Mouse (Mus musculus) lung, postnatal 0 days (tissue): ENCODE measurements around the gene Gpr25. TPM values are rescaled to one million over a fixed set of nuclear protein-coding genes. Genes with fewer than 3 reads are reported as not detected.

ENCODE experiments used
- ATAC-seq: fragments of 200-750 bp; cut with Nextera tagmentation; 2 replicates; pipeline ENCODE4 v1.8.0; 2017; ENCODE audit warnings: moderate library complexity
- DNase-seq: peaks from one replicate; pipeline ENCODE4 v3.0.0-alpha.2; 2016; ENCODE audit warnings: low spot score
- H3K27ac ChIP-seq: fragments of 300-500 bp; sonication (generic); 2 replicates; pipeline ENCODE4 v1.5.1; 2014; ENCODE audit warnings: antibody characterized with exemption, mild to moderate bottlenecking, low read length, mixed read lengths
- H3K27me3 ChIP-seq: fragments of 300-500 bp; sonication (generic); replicated peaks from 2 replicates; pipeline ENCODE4 v1.6.1; 2014; ENCODE audit warnings: low read length, mixed read lengths; ENCODE audit not compliant: insufficient read depth
- H3K36me3 ChIP-seq: fragments of 300-500 bp; sonication (generic); 2 replicates; pipeline ENCODE4 v1.6.1; 2014; ENCODE audit warnings: low read length, mixed read lengths; ENCODE audit not compliant: insufficient read depth
- H3K4me1 ChIP-seq: fragments of 300-500 bp; sonication (generic); 2 replicates; pipeline ENCODE4 v1.6.1; 2014; ENCODE audit warnings: antibody characterized with exemption, low read depth, low read length, mixed read lengths; ENCODE audit not compliant: insufficient read depth
- H3K4me2 ChIP-seq: fragments of 300-500 bp; sonication (generic); replicated peaks from 2 replicates; pipeline ENCODE4 v1.6.1; 2014; ENCODE audit warnings: low read depth, mild to moderate bottlenecking, low read length, moderate library complexity, mixed read lengths
- H3K4me3 ChIP-seq: fragments of 300-500 bp; sonication (generic); 2 replicates; pipeline ENCODE4 v1.5.1; 2014; ENCODE audit warnings: low read depth, low read length
- H3K9ac ChIP-seq: fragments of 300-500 bp; sonication (generic); replicated peaks from 2 replicates; pipeline ENCODE4 v1.6.1; 2014; ENCODE audit warnings: low read depth, mild to moderate bottlenecking
- H3K9me3 ChIP-seq: fragments of 300-500 bp; sonication (generic); 2 replicates; pipeline ENCODE4 v1.6.1; 2016; ENCODE audit warnings: low read length, mixed read lengths
- CTCF ChIP-seq: IDR thresholded peaks from 2 replicates; pipeline ENCODE4 v1.5.1; 2016; ENCODE audit warnings: antibody characterized with exemption, mild to moderate bottlenecking
- EP300 ChIP-seq: IDR thresholded peaks from 2 replicates; pipeline ENCODE4 v1.6.1; 2016; ENCODE audit warnings: antibody characterized with exemption, mild to moderate bottlenecking, control low read depth
- WGBS: fragments of 180-500 bp; shearing (Covaris S2); extraction: QIAGEN DNeasy Blood & Tissue Kit; methylation state at CpG from one replicate; pipeline ENCODE4 v1.1.7; 2014; 5-methylcytosine and 5-hydroxymethylcytosine counted together
- polyA plus RNA-seq: library from polyadenylated mRNA; unstranded; fragments of >200 nt; fragmentation: Nextera tagmentation; extraction: Ambion mirVana; gene quantifications from 2 replicates; pipeline ENCODE4 v1.2.1, GENCODE M21; 2015

Gene Gpr25
- polyA plus RNA-seq, 1 experiment from 2014 or later: not detected

DNA sequence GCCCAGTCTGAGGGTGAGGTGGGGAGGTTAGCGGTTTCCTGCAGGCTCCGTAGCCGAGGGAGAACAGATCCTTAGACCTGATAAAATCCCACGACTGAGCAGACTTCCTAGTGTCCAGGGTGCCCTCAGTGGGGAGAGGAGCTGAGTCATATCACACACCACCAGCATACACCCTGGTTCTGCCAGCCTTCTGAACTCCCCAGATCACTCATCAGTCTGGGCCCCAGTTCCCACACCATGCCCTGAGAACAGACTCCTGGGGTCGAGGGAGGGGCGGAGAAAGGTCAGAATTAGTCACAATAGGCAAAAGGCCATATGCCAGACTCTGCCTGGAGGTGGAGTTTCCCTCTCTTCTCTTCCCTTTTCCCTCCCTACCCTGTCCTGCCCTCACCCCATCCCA lies 5.5 kb downstream of the Gpr25 start:
- Histone ChIP-seq H3K27ac (no peak overlapping the region), H3K4me2 (no peak overlapping the region), H3K9ac (no peak overlapping the region), H3K4me3 (no peak overlapping the region), H3K27me3 (peaks cover 21% of the 10 kb centered on the region), H3K4me1 (peaks cover 5% of the 10 kb centered on the region), H3K36me3 (no peaks in the 10 kb centered on the region), H3K9me3 (no peaks in the 10 kb centered on the region)
- DNase-seq: no peak
- 40% methylated on average over 6 of the region's 6 CpGs for WGBS
- ATAC-seq: no peak
- TF ChIP-seq CTCF (no peak), EP300 (no peak)

DNA sequence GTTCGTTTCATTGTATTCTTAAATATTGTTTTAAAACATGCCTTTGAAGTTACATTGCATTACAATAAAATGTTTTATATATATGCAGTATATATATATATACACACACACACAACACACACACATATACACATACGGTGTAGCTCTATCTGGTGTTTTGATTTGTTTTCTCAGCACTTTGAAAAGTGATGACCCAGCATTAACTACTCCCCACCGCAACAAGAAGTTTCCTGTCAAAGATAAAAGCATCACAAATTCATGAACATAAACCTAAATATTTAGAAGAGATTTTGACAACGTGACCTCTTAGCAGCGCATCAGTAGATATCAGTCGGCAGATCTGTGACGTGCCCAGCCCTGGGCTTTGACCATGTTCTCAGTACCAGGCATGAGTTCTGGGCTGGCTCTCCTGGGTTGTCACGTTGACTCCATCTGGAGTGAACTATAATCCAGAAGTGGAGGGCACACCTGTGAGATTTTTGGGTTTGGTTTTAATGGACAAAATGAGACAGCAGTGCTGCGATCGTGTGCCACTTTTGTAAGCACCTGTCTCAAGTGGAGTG lies 6.1 kb downstream of the Gpr25 start:
- no peak overlapping the region for H3K27ac ChIP-seq
- no peak overlapping the region for H3K4me2 ChIP-seq
- no peaks in the 10 kb centered on the region for H3K9me3 ChIP-seq
- H3K4me3 ChIP-seq: no peak overlapping the region
- no peaks in the 10 kb centered on the region for H3K4me1 ChIP-seq
- no peaks in the 10 kb centered on the region for H3K36me3 ChIP-seq
- TF ChIP-seq EP300 (no peak), CTCF (no peak)
- DNase-seq: no peak
- no peak overlapping the region for H3K9ac ChIP-seq
- WGBS: 60% methylated on average over 10 of the region's 10 CpGs
- no peak for ATAC-seq
- H3K27me3 ChIP-seq: peaks cover 16% of the 10 kb centered on the region

DNA sequence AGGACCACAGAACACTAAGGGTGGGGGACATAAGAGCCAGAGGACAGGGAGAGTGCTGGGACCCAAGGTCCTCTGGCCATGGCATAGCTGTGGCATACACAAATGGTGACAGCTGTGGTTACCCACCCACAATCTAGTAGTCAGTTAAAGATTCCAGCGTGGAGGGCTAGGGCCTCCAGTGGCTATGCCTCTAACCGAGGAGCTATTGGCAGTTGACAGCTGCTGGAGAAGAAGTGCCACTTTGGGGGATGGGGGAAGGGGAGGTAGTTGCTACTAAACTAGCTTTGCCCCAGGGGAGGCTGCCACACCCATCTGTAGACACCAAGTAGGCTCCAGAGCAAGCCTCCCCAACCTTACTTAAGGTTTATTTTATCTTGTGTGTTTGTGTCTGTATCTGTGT lies 7.2 kb downstream of the Gpr25 start:
- no peak overlapping the region for H3K9ac ChIP-seq
- H3K27ac ChIP-seq: no peak overlapping the region
- no peaks in the 10 kb centered on the region for H3K4me1 ChIP-seq
- no peak overlapping the region for H3K4me3 ChIP-seq
- H3K36me3 ChIP-seq: no peaks in the 10 kb centered on the region
- no peak overlapping the region for H3K4me2 ChIP-seq
- DNase-seq: no peak
- WGBS: 20% methylated on average over 2 of the region's 2 CpGs
- TF ChIP-seq EP300 (no peak), CTCF (no peak)
- H3K27me3 ChIP-seq: 0 out of 2 replicates have a peak, but pooled peaks cover 7% of the 10 kb centered on the region
- H3K9me3 ChIP-seq: no peaks in the 10 kb centered on the region
- no peak for ATAC-seq

DNA sequence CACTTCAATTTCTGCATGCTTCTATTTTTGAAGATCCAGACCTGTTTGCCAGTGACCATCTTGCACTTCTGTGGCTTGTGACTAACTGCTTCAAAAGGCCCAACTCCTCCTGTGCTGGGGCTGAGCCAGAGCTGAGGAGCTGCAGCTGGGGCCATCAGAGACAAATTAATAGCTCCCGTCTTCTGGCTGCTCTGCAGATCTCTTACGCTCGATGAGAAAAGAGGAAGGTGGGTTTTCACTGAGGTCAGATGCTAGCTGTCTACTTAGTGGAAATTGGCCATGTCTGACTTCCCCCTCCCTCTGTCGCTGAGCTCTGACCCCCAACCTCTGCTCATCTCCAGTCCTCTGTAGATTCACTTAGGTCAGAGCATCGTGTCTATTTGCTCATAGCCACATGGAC lies 11.0 kb downstream of the Gpr25 start:
- WGBS: 54% methylated on average over 5 of the region's 5 CpGs
- ATAC-seq: no peak
- Histone ChIP-seq H3K4me3 (no peak overlapping the region), H3K36me3 (no peaks in the 10 kb centered on the region), H3K9ac (no peak overlapping the region), H3K27me3 (no peaks in the 10 kb centered on the region), H3K4me2 (no peak overlapping the region), H3K4me1 (no peaks in the 10 kb centered on the region), H3K9me3 (no peaks in the 10 kb centered on the region), H3K27ac (no peak overlapping the region)
- DNase-seq: no peak
- TF ChIP-seq CTCF (no peak), EP300 (no peak)

DNA sequence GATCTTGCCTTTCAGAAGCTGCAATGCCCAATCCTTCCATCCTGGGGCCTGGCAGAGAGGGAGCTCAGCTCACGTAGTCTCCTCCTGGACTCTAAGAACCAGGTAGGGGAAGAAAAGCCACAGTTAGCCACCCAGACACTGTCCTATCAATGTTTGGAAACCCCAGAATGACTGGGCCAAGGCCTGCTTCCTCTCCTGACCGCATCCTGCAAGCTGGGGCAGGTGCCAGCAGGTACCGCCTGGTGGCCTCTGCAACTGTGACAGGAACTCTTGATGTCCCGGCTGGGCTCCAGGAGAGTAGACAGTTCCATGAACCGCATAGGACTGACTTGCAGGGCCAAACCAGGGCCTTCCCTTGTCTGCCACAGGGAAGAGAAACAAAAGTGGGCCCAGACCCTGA lies 13.3 kb downstream of the Gpr25 start:
- no peaks in the 10 kb centered on the region for H3K9me3 ChIP-seq
- H3K27me3 ChIP-seq: no peaks in the 10 kb centered on the region
- no peak overlapping the region for H3K9ac ChIP-seq
- ATAC-seq: no peak
- TF ChIP-seq CTCF (no peak), EP300 (no peak)
- DNase-seq: no peak
- no peak overlapping the region for H3K4me2 ChIP-seq
- no peak overlapping the region for H3K27ac ChIP-seq
- no peak overlapping the region for H3K4me3 ChIP-seq
- no peaks in the 10 kb centered on the region for H3K36me3 ChIP-seq
- H3K4me1 ChIP-seq: no peaks in the 10 kb centered on the region
- 85% methylated on average over 5 of the region's 5 CpGs for WGBS

DNA sequence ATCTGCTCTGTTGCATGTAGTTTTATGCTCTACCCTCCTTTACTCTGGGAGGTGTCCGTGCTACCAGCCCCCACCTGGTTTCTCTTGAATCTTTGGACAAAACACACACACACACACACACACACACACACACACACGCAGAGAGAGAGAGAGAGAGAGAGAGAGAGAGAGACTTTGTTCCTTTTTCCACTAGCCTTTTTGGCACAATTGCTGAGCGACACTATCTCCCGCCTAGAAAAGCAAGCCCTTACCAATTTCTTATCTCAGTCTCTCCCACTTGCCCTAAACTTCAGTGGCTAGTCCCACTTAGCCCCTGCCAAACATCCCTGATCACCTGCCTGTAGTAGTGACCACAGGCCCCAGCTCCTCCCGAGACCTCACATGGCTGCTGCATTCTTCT lies 16.2 kb downstream of the Gpr25 start:
- WGBS: 72% methylated on average over 4 of the region's 5 CpGs
- no peak overlapping the region for H3K9ac ChIP-seq

DNA sequence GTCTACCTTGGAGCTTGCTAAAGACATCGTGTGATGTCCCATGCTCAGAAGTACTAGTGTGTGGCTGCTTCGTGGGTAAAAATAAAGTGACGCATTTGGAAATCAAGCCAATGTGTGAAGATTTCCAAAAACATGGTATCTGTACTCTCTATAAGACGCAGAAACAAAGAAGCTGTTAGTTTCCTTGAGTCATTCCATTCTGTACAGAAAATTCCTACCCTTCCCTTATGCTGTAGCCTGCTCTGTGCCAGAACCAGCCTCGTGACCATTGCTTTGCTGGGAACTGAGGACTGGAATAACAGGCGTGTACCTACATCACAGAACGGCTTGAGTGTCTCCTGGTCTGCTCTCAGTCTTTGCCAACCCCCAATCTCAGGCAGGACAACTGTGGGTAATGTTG lies 18.9 kb downstream of the Gpr25 start:
- no peaks in the 10 kb centered on the region for H3K36me3 ChIP-seq
- H3K27ac ChIP-seq: no peak overlapping the region
- 75% methylated on average over 7 of the region's 7 CpGs for WGBS
- no peaks in the 10 kb centered on the region for H3K9me3 ChIP-seq
- no peak for ATAC-seq
- H3K4me1 ChIP-seq: no peaks in the 10 kb centered on the region
- TF ChIP-seq EP300 (no peak), CTCF (no peak)
- H3K27me3 ChIP-seq: no peaks in the 10 kb centered on the region
- no peak for DNase-seq
- H3K9ac ChIP-seq: no peak overlapping the region
- no peak overlapping the region for H3K4me2 ChIP-seq
- H3K4me3 ChIP-seq: no peak overlapping the region

More for the DNA sequence above, 16.2 kb downstream of the Gpr25 start:
- TF ChIP-seq EP300 (no peak), CTCF (no peak)
- no peaks in the 10 kb centered on the region for H3K4me1 ChIP-seq
- no peak overlapping the region for H3K4me3 ChIP-seq
- no peak overlapping the region for H3K27ac ChIP-seq
- H3K36me3 ChIP-seq: no peaks in the 10 kb centered on the region
- no peak overlapping the region for H3K4me2 ChIP-seq
- ATAC-seq (no peak), DNase-seq (no peak)
- no peaks in the 10 kb centered on the region for H3K9me3 ChIP-seq
- no peaks in the 10 kb centered on the region for H3K27me3 ChIP-seq
